Mouse (Mus musculus): Measurements from ENCODE around the gene Marco. TPM values are rescaled to one million over a fixed set of nuclear protein-coding genes. Genes with fewer than 3 reads are reported as not detected.
A peak's percentile ranks its signal among the peaks of the same experiment; 100 is the strongest.

Gene Marco
- polyA plus RNA-seq, 1 experiment from 2014 or later: 0.17 TPM

GRCm38 (mm10) chr1:120498036-120498435 lies 6.8 kb downstream of the Marco start:
- Histone ChIP-seq H3K4me3 (no peak overlapping the region), H3K27ac (replicated peaks) (no peak overlapping the region), H3K4me1 (replicated peaks) (no peaks in the 10 kb centered on the region), H3K4me2 (no peak overlapping the region), H3K9me3 (no peaks in the 10 kb centered on the region), H3K9ac (no peak overlapping the region), H3K27me3 (no peaks in the 10 kb centered on the region), H3K36me3 (no peaks in the 10 kb centered on the region)
- no peak for ATAC-seq (ENCODE audit: low read depth)
- WGBS: 84% methylated on average over 4 of the region's 4 CpGs

- Histone ChIP-seq H3K9ac (no peak overlapping the region), H3K4me1 (replicated peaks) (no peaks in the 10 kb centered on the region), H3K36me3 (no peaks in the 10 kb centered on the region), H3K4me3 (no peak overlapping the region), H3K9me3 (no peaks in the 10 kb centered on the region), H3K27ac (replicated peaks) (no peak overlapping the region), H3K27me3 (no peaks in the 10 kb centered on the region), H3K4me2 (no peak overlapping the region)
- WGBS: 36% methylated on average over 5 of the region's 5 CpGs
- ATAC-seq (ENCODE audit: low read depth): no peak
Measured at GRCm38 (mm10) chr1:120480937-120481336, 23.9 kb downstream of the Marco start.

- no peaks in the 10 kb centered on the region for H3K36me3 ChIP-seq
- no peak for ATAC-seq (ENCODE audit: low read depth)
- 63% methylated on average over 4 of the region's 4 CpGs for WGBS
- H3K4me2 ChIP-seq: no peak overlapping the region
- H3K9me3 ChIP-seq: no peaks in the 10 kb centered on the region
- H3K9ac ChIP-seq: no peak overlapping the region
- H3K4me1 ChIP-seq (replicated peaks): no peaks in the 10 kb centered on the region
- no peak overlapping the region for H3K27ac ChIP-seq (replicated peaks)
- H3K27me3 ChIP-seq: no peaks in the 10 kb centered on the region
- no peak overlapping the region for H3K4me3 ChIP-seq
Measured at GRCm38 (mm10) chr1:120474825-120475224, 30.0 kb downstream of the Marco start.

- H3K36me3 ChIP-seq: no peaks in the 10 kb centered on the region
- ATAC-seq (ENCODE audit: low read depth): no peak
- no peak overlapping the region for H3K9ac ChIP-seq
- WGBS: 11% methylated on average over 15 of the region's 15 CpGs
- H3K27me3 ChIP-seq: no peaks in the 10 kb centered on the region; the same call in 1 of the 2 replicates
- H3K4me1 ChIP-seq (replicated peaks): peaks cover 13% of the 10 kb centered on the region
- H3K27ac ChIP-seq (replicated peaks): no peak overlapping the region
- H3K9me3 ChIP-seq: no peaks in the 10 kb centered on the region
- no peak overlapping the region for H3K4me3 ChIP-seq
- H3K4me2 ChIP-seq: no peak overlapping the region
Measured at GRCm38 (mm10) chr1:120468891-120469290, 35.9 kb downstream of the Marco start.

- no peak for ATAC-seq (ENCODE audit: low read depth)
- no peaks in the 10 kb centered on the region; the same call in 1 of the 2 replicates for H3K27me3 ChIP-seq
- peaks cover 13% of the 10 kb centered on the region for H3K4me1 ChIP-seq (replicated peaks)
- H3K9ac ChIP-seq: no peak overlapping the region
- no peak overlapping the region for H3K4me2 ChIP-seq
- no peak overlapping the region for H3K4me3 ChIP-seq
- WGBS: 93% methylated on average over 2 of the region's 2 CpGs
- no peak overlapping the region for H3K27ac ChIP-seq (replicated peaks)
- H3K36me3 ChIP-seq: no peaks in the 10 kb centered on the region
- H3K9me3 ChIP-seq: no peaks in the 10 kb centered on the region
Measured at GRCm38 (mm10) chr1:120467323-120467722, 37.5 kb downstream of the Marco start.

- H3K4me3 ChIP-seq: no peak overlapping the region
- no peak overlapping the region for H3K27ac ChIP-seq (replicated peaks)
- H3K9me3 ChIP-seq: no peaks in the 10 kb centered on the region
- peak; percentile 50; the same call in 1 of the 2 replicates for ATAC-seq (ENCODE audit: low read depth)
- WGBS: 5% methylated on average over 7 of the region's 7 CpGs
- no peaks in the 10 kb centered on the region for H3K36me3 ChIP-seq
- peak overlapping the region; percentile 14 for H3K4me2 ChIP-seq
- H3K27me3 ChIP-seq: no peaks in the 10 kb centered on the region; the same call in 1 of the 2 replicates
- peaks cover 13% of the 10 kb centered on the region for H3K4me1 ChIP-seq (replicated peaks)
- no peak overlapping the region for H3K9ac ChIP-seq
Measured at GRCm38 (mm10) chr1:120466751-120467150, 38.1 kb downstream of the Marco start.

- Histone ChIP-seq H3K27ac (replicated peaks) (no peak overlapping the region), H3K27me3 (no peaks in the 10 kb centered on the region), H3K4me2 (no peak overlapping the region), H3K9ac (no peak overlapping the region), H3K4me1 (replicated peaks) (0 out of 2 replicates have a peak, but pooled peaks cover 3% of the 10 kb centered on the region), H3K36me3 (no peaks in the 10 kb centered on the region), H3K4me3 (no peak overlapping the region), H3K9me3 (no peaks in the 10 kb centered on the region)
- 50% methylated on average over 6 of the region's 6 CpGs for WGBS
- no peak for ATAC-seq (ENCODE audit: low read depth)
Measured at GRCm38 (mm10) chr1:120459032-120459431, 45.8 kb downstream of the Marco start.

GRCm38 (mm10) chr1:120458524-120458923 lies 46.3 kb downstream of the Marco start:
- Histone ChIP-seq H3K9me3 (no peaks in the 10 kb centered on the region), H3K4me2 (no peak overlapping the region), H3K4me3 (no peak overlapping the region), H3K9ac (no peak overlapping the region), H3K4me1 (replicated peaks) (0 out of 2 replicates have a peak, but pooled peaks cover 3% of the 10 kb centered on the region), H3K27ac (replicated peaks) (no peak overlapping the region), H3K36me3 (no peaks in the 10 kb centered on the region), H3K27me3 (no peaks in the 10 kb centered on the region)
- WGBS: 39% methylated on average over 5 of the region's 5 CpGs
- ATAC-seq (ENCODE audit: low read depth): no peak

GRCm38 (mm10) chr1:120451486-120452270 lies 53.1 kb downstream of the Marco start:
- 87% methylated on average over 9 of the region's 9 CpGs for WGBS
- no peak for ATAC-seq (ENCODE audit: low read depth)
- H3K27ac ChIP-seq (replicated peaks): no peak overlapping the region
- H3K4me3 ChIP-seq: no peak overlapping the region
- H3K9ac ChIP-seq: no peak overlapping the region
- H3K4me1 ChIP-seq (replicated peaks): no peaks in the 10 kb centered on the region
- no peaks in the 10 kb centered on the region for H3K27me3 ChIP-seq
- no peaks in the 10 kb centered on the region for H3K9me3 ChIP-seq
- H3K4me2 ChIP-seq: no peak overlapping the region
- no peaks in the 10 kb centered on the region for H3K36me3 ChIP-seq

- ATAC-seq (ENCODE audit: low read depth): no peak
- Histone ChIP-seq H3K9me3 (no peaks in the 10 kb centered on the region), H3K4me3 (no peak overlapping the region), H3K4me2 (no peak overlapping the region), H3K27me3 (no peaks in the 10 kb centered on the region), H3K36me3 (no peaks in the 10 kb centered on the region), H3K4me1 (replicated peaks) (no peaks in the 10 kb centered on the region), H3K27ac (replicated peaks) (no peak overlapping the region), H3K9ac (no peak overlapping the region)
- 76% methylated on average over 2 of the region's 2 CpGs for WGBS
Measured at GRCm38 (mm10) chr1:120449662-120450061, 55.2 kb downstream of the Marco start.

GRCm38 (mm10) chr1:120443228-120443639 lies 61.6 kb downstream of the Marco start:
- H3K36me3 ChIP-seq: no peaks in the 10 kb centered on the region
- H3K4me1 ChIP-seq (replicated peaks): no peaks in the 10 kb centered on the region
- H3K9me3 ChIP-seq: no peaks in the 10 kb centered on the region
- H3K4me3 ChIP-seq: no peak overlapping the region
- H3K27me3 ChIP-seq: no peaks in the 10 kb centered on the region
- no peak overlapping the region for H3K27ac ChIP-seq (replicated peaks)
- no peak overlapping the region for H3K4me2 ChIP-seq
- WGBS: 73% methylated on average over 3 of the region's 3 CpGs
- ATAC-seq (ENCODE audit: low read depth): no peak
- H3K9ac ChIP-seq: no peak overlapping the region

- Histone ChIP-seq H3K27ac (replicated peaks) (no peak overlapping the region), H3K36me3 (no peaks in the 10 kb centered on the region), H3K9me3 (no peaks in the 10 kb centered on the region), H3K4me1 (replicated peaks) (no peaks in the 10 kb centered on the region), H3K4me2 (no peak overlapping the region), H3K27me3 (no peaks in the 10 kb centered on the region), H3K4me3 (no peak overlapping the region), H3K9ac (no peak overlapping the region)
- no peak for ATAC-seq (ENCODE audit: low read depth)
- 23% methylated on average over 2 of the region's 2 CpGs for WGBS
Measured at GRCm38 (mm10) chr1:120441587-120441986, 63.2 kb downstream of the Marco start.

- 92% methylated on average over 5 of the region's 5 CpGs for WGBS
Measured at GRCm38 (mm10) chr1:120435591-120435990, 69.2 kb downstream of the Marco start.

More at GRCm38 (mm10) chr1:120435591-120435990, 69.2 kb downstream of the Marco start:
- H3K4me3 ChIP-seq: no peak overlapping the region
- H3K27me3 ChIP-seq: no peaks in the 10 kb centered on the region
- no peaks in the 10 kb centered on the region for H3K36me3 ChIP-seq
- no peaks in the 10 kb centered on the region for H3K9me3 ChIP-seq
- no peak overlapping the region for H3K27ac ChIP-seq (replicated peaks)
- H3K9ac ChIP-seq: no peak overlapping the region
- no peak for ATAC-seq (ENCODE audit: low read depth)
- H3K4me2 ChIP-seq: no peak overlapping the region
- no peaks in the 10 kb centered on the region for H3K4me1 ChIP-seq (replicated peaks)

Data from neural tube, embryonic 13.5 days (tissue).